Mouse (Mus musculus) layer of hippocampus, postnatal 14 days (tissue): ENCODE data around the gene Krtap1-5. TPM values are rescaled to one million over a fixed set of nuclear protein-coding genes. Genes with fewer than 3 reads are reported as not detected.
"Not testable (repeated sequence)": the region's sequence is repeated elsewhere in the genome, so short reads cannot be mapped to it uniquely, and the experiment has no call there.

ENCODE experiments used
- DNase-seq, 2 experiments: peaks; one replicate each; pipeline ENCODE4 v3.0.0; 2021 to 2022; ENCODE audit warnings: low spot score in 2 of 2, mixed read lengths in 1 of 2
- long read RNA-seq, 2 experiments: library from polyadenylated mRNA; stranded (forward); transcript quantifications; one replicate each; pipeline ENCODE4 v2.0.0; 2021
- total RNA-seq, 2 experiments: library from RNA; stranded (reverse); gene quantifications; 2 replicates each; pipeline ENCODE4 v1.2.3; 2021

Krtap1-5 gene
- not detected for total RNA-seq
- long read RNA-seq, experiment 1: 0 reads
- long read RNA-seq, experiment 2: 0 reads

- DNase-seq: no peak
Measured at GRCm38 (mm10) chr11:99580636-99581035, at the start of gene Krtap1-5. Gene Krtap1-5 (minus strand): TSS chr11:99581016.

GRCm38 (mm10) chr11:99628138-99628537, 47.3 kb upstream of the Krtap1-5 start, which contains the start of gene Krtap4-1:
Gene Krtap4-1 (minus strand): TSS chr11:99628238.
- no peak for DNase-seq

- DNase-seq: no peak
Measured at GRCm38 (mm10) chr11:99620335-99620734, 39.5 kb upstream of the Krtap1-5 start, which contains the start of gene Gm11562. Gene Gm11562 (minus strand): TSS chr11:99620435.

- DNase-seq: no peak
Measured at GRCm38 (mm10) chr11:99614796-99615363, 34.1 kb upstream of the Krtap1-5 start, which contains the start of gene Krtap2-4. Gene Krtap2-4 (minus strand): TSS chr11:99614846.

DNA sequence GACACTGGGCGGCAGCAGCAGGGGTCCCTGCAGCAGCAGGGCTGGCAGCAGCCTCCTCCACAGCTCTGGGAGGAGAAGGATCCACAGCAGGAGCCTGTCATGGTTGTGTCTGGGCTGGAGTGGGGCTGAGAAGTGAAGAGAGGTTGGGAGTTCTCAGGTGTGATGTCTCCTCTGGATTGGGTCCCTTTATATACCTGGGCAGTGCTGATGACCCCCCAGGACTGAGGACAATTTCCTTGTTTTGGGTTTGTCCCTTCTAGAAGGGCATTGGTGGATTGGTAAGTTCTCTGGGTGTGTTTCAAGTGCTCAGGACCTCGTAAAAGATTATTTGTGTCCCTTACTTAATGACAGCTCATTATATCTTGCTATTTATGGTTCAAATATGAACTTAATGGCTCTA, 29.3 kb upstream of the Krtap1-5 start, which contains the start of gene Gm11937:
Gene Gm11937 (minus strand): TSS at position 101 of the 400 bp plus-strand sequence.
- not testable (repeated sequence) for DNase-seq

GRCm38 (mm10) chr11:99609126-99609525, 28.3 kb upstream of the Krtap1-5 start:
- DNase-seq: peak; percentile 13 to 52

DNA sequence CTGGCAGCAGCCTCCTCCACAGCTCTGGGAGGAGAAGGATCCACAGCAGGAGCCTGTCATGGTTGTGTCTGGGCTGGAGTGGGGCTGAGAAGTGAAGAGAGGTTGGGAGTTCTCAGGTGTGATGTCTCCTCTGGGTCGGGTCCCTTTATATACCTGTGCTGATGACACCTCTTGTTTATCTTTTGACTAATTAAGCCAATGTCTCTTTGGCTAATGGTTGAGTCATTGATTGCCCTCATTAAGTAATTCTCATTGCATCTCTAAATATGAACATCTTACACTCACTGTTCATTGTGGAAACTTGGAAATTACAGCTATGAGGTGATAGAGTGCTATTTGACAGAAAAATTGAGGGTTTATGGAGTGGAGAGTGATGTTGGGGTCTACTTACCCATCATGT, 22.4 kb upstream of the Krtap1-5 start, which contains the start of gene Gm11938:
Gene Gm11938 (minus strand): TSS at position 101 of the 400 bp plus-strand sequence.
- not testable (repeated sequence) for DNase-seq

GRCm38 (mm10) chr11:99597742-99598141, 16.9 kb upstream of the Krtap1-5 start, which contains the start of gene Krtap9-3:
Gene Krtap9-3 (minus strand): TSS chr11:99598105.
- DNase-seq: not testable (repeated sequence)

DNA sequence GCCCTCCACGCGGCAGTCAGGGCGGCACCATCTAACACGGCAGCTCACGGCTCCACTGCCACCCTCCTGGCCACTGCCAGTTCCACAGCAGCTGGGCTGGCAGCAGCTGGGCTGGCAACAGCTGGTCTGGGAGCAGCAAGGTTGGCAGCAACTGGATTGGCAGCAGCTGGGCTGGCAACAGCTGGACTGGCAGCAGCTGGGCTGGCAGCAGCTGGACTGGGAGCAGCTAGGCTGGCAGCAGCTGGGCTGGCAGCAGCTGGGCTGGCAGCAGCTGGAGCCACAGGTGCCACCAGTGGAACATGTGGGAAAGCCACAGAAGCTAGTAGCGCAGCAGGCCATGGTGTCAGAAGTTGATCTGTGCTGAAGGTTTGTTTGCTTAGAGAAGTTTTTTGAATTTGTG, 10.2 kb upstream of the Krtap1-5 start, which contains the start of gene Krtap1-3:
Gene Krtap1-3 (minus strand): TSS at position 359 of the 400 bp plus-strand sequence.
- no peak for DNase-seq

DNA sequence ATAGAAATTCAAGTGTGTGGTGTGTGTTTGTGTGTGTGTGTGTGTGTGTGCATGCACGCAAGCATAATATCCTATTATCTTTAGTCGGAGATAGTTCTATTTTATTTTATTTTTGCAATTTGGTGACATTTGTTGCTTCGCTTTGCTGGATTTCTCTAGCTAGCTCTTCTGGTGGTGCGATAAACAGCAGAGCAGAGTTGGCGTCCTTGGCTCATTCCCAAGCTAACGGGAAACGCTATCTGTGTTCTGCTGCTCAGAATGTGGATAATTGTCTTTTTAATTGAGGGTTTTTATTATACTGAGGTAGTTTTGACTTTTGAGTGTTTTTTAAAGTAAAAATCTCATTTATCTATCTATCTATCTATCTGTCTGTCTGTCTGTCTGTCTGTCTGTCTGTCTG, 4.3 kb upstream of the Krtap1-5 start:
- DNase-seq: peak; percentile 46 to 77

GRCm38 (mm10) chr11:99583245-99583704, 2.5 kb upstream of the Krtap1-5 start, which contains the start of gene Krtap1-4:
Gene Krtap1-4 (minus strand): TSS chr11:99583654.
- no peak for DNase-seq

GRCm38 (mm10) chr11:99581564-99581963, 748 bp upstream of the Krtap1-5 start:
- no peak for DNase-seq

DNA sequence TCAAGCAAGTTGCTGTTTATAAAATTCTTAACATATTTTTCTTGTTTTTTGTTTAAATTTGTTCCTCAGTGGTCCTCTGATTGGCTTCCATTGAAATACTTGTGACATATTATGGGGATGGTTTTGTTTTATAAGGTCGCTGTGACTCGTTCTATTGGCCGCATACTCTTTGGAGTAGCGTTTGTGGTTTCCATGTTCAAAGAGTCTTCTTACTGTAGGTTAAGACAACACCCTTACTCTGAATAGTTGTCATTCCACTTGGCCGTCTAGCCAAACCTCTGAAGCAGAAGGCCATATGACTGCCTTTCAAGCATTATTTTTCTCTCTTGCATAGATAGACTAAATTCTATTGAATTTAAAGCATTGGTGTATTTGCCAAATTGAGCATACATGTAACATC, 235 bp upstream of the Krtap1-5 start:
- no peak for DNase-seq

- DNase-seq: peak; percentile 60 to 65
Measured at GRCm38 (mm10) chr11:99574106-99574505, 6.7 kb downstream of the Krtap1-5 start.

DNA sequence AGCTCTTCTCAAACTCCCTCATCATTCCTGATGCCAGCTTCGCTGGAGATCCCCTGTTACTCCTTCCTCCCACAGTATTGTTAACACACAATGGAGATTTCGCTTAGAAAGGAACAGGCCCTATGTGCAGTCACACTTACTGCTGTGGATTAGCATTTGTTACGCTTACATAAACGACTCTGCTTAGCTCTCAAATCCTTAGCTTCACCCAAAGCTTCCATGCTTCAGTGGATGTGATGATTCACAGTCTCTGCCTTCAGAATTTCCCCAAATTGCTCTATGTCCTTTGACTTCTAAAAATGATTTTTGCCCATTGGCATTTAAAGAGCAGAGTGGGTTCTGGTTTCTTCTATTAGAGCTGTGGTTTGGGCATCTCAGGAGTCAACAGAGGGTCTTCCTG, 7.7 kb downstream of the Krtap1-5 start:
- no peak for DNase-seq

DNA sequence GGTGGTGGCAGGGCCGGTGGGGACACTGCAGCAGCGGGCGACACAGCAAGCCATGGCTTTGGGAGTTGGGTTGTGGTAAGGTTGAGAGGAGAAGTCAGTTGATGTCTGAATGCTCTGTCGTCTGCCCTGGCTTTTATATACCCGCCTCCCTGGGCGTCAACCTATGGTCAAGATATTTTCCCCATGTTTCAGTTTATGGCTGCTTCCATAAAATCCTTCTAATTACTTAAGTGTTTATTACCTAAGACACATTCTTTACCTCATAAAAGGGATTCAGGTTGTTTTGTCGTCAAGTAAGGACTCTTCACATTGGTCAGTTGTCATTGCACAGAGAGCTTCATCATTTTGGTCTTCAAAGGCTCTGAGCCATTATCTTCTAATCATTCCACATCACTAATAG, 14.3 kb downstream of the Krtap1-5 start, which contains the start of gene Krtap3-1:
Gene Krtap3-1 (minus strand): TSS at position 101 of the 400 bp plus-strand sequence.
- DNase-seq: no peak

DNA sequence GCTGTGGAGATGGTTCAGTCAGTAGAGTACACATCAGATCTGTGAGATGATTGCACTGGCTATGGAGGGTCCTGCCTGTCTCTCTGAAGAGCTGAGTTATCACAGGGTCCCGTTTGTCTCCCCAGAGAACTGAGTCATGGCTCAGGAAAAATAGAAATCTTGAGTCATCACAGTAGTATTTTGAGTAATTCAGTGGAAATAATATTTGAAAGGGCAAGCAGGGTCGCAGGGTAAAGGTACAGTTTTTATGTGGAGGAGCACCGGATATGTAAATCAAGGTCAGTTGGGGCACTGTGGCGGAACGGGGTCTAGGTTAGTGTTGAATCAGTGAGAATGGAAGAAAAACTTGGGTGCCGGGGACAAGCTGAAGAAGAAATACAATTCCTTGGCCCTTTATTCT, 18.2 kb downstream of the Krtap1-5 start:
- DNase-seq: no peak

DNA sequence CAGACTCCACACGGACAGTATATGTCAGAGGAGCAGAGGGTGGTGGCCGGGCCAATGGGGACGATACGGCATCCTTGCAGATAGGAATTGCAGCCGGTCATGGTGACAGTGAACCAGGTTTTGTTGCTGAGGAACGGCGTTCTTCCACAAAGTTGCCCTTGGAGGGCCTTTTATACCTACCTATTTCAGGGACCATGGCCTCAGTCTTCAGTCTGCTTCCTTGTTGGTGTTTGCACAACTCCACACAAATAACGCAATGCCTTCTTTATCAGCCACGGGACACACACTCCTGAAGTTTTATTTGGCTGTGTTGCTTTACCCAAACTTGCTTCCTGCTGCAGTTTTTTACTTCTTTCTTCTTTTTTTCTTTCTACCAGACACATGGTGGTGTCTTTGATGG, 21.4 kb downstream of the Krtap1-5 start, which contains the start of gene Gm11939:
Gene Gm11939 (minus strand): TSS at position 101 of the 400 bp plus-strand sequence.
- no peak for DNase-seq

- no peak for DNase-seq
Measured at GRCm38 (mm10) chr11:99557976-99558745, 22.7 kb downstream of the Krtap1-5 start.

GRCm38 (mm10) chr11:99556753-99557152, 24.1 kb downstream of the Krtap1-5 start, which contains the start of gene Krtap3-2:
Gene Krtap3-2 (minus strand): TSS chr11:99556853.
- DNase-seq: no peak

GRCm38 (mm10) chr11:99556195-99556594, 24.6 kb downstream of the Krtap1-5 start:
- no peak for DNase-seq
